Mouse (Mus musculus): ENCODE measurements around the gene Prr5l.

Gene Prr5l

DNA sequence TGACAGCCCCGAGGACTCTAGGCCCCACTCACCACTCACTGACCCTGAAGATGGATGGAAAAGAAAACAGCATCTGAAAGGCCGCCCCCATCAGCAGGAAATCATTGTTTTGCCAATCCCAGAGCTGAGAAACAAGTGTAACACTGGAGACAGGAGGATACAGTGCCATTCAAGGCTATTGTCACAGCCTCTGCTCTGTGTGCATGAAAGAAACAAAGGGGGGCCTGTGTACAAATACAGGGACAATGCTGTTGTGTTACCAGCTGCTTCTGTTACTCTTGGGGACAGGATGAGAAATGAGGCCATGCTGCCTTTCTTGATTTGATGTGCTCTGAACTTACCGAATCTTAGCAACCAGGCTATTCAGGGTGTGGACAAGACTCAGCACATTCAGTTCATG is at the start of gene Prr5l:
Gene Prr5l, minus strand, starts transcription at position 30 of the 400 bp plus-strand sequence.
- no peak for DNase-seq

DNA sequence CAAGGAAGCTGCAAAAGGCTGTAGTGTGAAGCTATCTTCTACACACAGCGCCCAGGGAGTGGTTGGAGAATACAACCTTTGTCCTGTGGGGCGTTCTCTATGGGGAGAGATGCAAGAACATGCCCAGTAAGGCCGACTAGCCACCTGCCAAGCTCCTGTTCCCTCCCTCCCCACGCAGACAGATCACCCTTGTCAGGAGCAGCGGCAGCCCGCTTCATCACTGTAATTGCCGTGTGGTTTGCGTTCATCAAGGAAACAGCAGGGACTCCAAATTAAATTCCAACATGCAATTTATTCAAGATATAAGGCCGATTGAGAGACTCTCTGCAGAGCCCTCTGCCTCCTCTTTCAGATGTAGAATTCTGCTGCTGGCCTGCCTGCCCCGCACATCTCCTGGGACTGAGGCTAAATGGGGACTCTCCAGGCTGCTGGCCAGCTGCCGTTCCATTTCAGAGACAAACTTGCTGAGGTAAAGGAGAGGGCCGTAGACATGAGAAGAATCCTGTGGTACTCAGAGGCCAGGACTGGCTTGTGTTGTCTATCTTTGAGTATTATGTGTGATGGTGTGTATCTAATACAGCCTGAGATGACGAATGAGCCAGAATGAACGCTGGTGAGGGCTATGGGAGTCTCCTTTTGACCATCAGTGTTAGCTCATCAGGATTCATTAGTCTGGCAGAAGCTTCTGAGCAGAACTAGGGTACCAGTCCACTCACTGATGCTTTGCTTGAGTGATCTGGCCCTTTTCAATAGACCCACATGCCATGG is 49.5 kb upstream of the Prr5l start:
- DNase-seq, result peak; percentile 49

GRCm38 (mm10) chr2:101925591-101926188 is 42.9 kb upstream of the Prr5l start:
- DNase-seq, result no peak

DNA sequence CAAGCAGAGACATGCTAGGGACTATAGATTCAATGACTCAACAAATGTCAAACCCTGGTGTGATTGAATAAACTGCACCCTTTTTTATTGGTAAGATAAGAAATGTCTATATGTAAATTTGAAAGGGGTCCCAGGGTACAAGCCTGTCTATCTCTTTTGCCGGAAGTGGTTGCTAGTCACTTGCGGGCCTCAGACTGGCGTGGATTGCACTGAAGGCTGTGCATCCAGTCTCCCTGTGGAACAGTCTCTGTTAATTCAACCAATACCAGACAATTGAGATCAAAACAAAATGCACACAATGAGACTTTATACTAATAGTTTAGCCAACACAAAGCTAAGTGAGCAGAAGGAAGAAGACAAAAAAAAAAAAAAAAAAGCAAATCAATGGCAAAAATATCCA is 42.4 kb upstream of the Prr5l start:
- no peak for DNase-seq

GRCm38 (mm10) chr2:101923181-101923580 is 40.4 kb upstream of the Prr5l start:
- DNase-seq, result peak; percentile 92

- DNase-seq, result no peak
These were observed 39.5 kb upstream of the Prr5l start for GRCm38 (mm10) chr2:101922302-101922701.

DNA sequence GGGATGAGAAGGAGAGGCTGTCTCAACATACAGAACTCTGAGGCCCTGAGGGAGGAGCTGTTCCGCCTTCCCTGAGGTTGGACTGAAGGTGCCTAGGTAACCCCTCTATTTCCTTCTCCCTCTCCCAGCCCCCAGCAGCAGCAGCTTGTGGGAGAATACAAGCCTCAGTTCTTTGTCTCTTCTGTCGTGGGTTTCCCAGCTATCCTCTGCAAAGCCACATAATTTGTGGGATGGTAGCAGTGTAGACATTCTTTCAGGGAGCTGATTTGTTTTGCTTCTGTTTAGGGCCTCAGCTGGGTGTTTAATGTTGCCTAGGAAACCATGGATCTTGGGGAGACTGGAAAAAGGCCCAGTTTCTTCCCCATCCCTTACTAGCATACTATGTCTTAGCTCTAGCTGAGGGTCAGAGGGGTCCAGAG is 37.3 kb upstream of the Prr5l start:
- DNase-seq, result no peak

DNA sequence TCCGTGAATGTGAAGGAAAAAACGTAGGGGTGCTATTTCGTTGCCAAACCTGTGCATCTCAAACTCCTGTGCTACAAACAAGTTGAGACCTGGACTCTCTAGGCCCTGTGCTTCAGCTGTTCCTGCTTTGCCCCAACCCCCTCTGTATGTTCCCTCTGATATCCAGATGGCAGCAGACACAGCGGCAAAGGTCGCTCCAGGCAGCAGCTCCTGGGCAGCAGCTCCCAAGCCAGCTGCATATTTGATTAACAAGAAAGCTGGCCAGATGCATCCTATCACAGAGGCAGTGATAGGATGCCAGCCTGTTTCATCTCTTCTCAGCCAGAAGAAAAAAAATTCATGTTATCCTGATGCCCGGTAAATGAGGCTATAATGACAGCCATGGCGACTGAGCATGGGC is 35.7 kb upstream of the Prr5l start:
- no peak for DNase-seq

- DNase-seq, result no peak
These were observed 26.7 kb upstream of the Prr5l start for GRCm38 (mm10) chr2:101909326-101910080.

GRCm38 (mm10) chr2:101908773-101909172 is 25.9 kb upstream of the Prr5l start:
- DNase-seq, result no peak

DNA sequence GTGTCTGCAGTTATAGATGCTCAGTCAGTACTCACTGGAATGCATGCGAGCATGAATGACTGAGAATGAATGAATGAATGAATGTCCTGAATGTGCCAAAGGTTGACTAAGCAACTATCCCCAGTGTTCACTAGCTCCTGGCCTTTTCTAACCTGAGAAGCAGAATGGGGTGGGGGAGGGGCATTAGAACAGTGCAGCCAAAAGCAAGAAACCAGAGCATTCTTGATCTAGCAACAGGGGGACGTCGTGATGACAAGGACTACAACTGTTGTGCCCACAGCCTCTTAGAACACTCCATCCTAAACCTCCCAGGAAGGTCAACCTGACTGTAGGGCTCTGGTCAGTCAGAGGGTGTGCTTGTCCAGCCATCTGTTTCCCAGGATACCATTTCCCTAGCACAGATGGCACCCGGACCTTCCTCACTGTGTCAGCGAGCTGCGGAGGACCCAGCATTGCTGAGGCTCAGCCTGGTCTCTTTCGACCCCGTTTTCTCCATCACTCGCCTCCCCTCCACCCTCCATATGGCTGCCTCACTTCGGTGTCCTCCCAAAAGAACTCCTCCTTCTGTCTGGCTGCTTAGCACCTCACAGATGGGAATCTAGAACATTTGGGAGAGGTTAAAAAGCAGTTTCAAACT is 24.7 kb upstream of the Prr5l start:
- DNase-seq, result no peak

GRCm38 (mm10) chr2:101906379-101906690 is 23.5 kb upstream of the Prr5l start:
- no peak for DNase-seq

DNA sequence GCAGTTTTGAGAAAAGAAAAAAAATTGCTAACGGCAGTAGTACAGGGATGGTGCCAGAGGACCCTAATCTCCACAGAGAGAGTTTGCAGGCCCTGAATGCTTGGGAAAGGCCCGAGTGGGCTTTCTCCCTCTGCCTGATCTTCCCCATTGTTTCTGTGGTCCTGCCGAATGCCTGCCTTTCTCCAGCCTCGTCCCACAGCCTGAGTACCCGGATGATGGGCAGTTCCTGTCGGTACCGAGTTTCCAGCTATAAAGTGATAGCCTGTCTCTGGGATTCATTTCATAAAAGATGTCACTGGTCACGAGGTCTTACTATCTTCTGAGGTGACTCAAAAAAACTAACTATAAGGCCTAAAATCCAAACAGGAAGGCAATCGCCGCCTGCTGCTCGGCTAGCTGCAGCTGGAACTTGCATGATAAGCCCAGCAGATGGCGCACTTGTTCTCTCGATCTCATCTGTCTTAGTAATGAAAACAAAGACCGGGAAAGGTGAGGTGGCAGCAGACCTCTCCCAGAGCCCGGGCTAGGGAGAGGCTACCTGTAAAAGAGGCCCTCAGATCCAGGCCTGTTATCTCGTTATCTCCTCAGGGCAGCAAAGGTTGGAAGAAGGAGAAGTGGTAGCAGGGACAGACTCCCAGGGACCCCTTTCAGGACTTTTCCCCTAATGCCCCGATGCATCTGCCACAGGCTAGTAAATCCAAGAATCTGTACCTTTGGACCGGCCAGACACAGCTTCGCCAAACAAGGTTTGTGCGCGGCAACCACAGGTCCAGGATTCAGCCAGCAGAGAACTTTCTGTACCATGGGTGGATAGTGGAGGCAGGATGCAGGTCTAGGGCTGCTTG is 22.9 kb upstream of the Prr5l start:
- peak; percentile 89 for DNase-seq

DNA sequence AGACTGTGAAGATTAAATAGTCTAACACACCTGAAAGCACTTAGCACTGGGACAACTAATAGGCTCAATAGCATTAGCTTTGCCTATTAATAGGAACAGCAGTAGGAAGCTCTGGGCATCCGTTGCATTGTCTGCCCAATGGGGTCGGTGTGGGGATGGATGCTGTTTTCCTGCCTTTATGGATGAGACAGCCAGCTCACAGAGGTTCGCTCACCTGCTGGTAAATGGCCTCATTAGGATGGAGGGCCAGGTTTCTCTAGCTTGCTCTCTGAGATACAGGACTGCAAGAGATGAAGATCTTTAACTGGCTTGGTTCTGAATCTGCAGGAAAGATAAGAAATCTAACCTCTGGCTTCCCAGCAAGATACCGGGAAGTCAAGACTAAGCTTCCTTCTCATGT is 19.4 kb upstream of the Prr5l start:
- DNase-seq, result no peak

- DNase-seq, result no peak
These were observed 13.8 kb upstream of the Prr5l start for GRCm38 (mm10) chr2:101896425-101897204.

GRCm38 (mm10) chr2:101894126-101894525 is 11.3 kb upstream of the Prr5l start:
- peak; percentile 67 for DNase-seq

GRCm38 (mm10) chr2:101891143-101891542 is 8.3 kb upstream of the Prr5l start:
- DNase-seq, result no peak

DNA sequence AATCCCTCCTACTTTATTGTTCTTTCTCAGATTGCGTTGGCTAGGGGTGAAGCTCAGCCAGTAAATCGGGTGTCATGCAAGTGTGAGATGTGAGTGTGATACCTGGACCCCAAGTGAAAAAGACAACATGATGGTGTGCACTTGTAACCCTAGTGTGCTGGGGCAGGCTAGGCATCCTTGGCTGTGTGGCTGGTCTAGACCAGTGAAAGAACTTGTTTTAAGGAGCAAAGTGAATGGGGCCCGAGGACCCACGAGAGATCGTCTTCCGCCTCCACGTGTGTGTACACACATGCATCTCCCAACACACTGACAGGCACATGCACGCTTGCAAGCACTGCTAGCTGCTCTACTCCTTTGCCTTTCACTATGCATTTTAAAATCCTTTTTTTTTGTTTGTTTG is 6.1 kb upstream of the Prr5l start:
- no peak for DNase-seq

GRCm38 (mm10) chr2:101885768-101886438 is 3.1 kb upstream of the Prr5l start, which contains the start of gene Commd9:
Gene Commd9, plus strand, starts transcription at chr2:101886247.
- peak; percentile 96 for DNase-seq

- DNase-seq, result peak; percentile 19
These were observed 1.5 kb upstream of the Prr5l start for GRCm38 (mm10) chr2:101884286-101884685.

All from kidney, adult 9 months (tissue).